Mouse (Mus musculus) midbrain, embryonic 11.5 days (tissue): ENCODE data around the gene Prlr. TPM values are rescaled to one million over a fixed set of nuclear protein-coding genes. Genes with fewer than 3 reads are reported as not detected.

ENCODE experiments used
- ATAC-seq: fragments of 200-750 bp; cut with Nextera tagmentation; 2 replicates; pipeline ENCODE4 v1.8.0; 2017; ENCODE audit warnings: moderate TSS enrichment, moderate library complexity; ENCODE audit not compliant: low FRiP score
- DNase-seq: peaks from one replicate; pipeline ENCODE4 v3.0.0; 2015; ENCODE audit warnings: low spot score; ENCODE audit errors: missing footprints
- H3K27ac ChIP-seq: fragments of 300-500 bp; sonication (generic); 2 replicates; pipeline ENCODE4 v1.5.1; 2014; ENCODE audit warnings: low read depth, low read length
- H3K27me3 ChIP-seq: fragments of 300-500 bp; sonication (generic); 2 replicates; pipeline ENCODE4 v1.6.1; 2014; ENCODE audit warnings: mild to moderate bottlenecking, low read length, moderate library complexity, mixed read lengths; ENCODE audit not compliant: control insufficient read depth, insufficient read depth
- H3K36me3 ChIP-seq: fragments of 300-500 bp; sonication (generic); 2 replicates; pipeline ENCODE4 v1.6.1; 2014; ENCODE audit warnings: mild to moderate bottlenecking, low read length, moderate library complexity, mixed read lengths; ENCODE audit not compliant: control insufficient read depth, insufficient read depth
- H3K4me1 ChIP-seq: fragments of 300-500 bp; sonication (generic); 2 replicates; pipeline ENCODE4 v1.6.1; 2014; ENCODE audit warnings: low read length; ENCODE audit not compliant: control insufficient read depth, insufficient read depth
- H3K4me2 ChIP-seq: fragments of 300-500 bp; sonication (generic); 2 replicates; pipeline ENCODE4 v1.6.1; 2014; ENCODE audit warnings: mild to moderate bottlenecking, moderate library complexity
- H3K4me3 ChIP-seq: fragments of 300-500 bp; sonication (generic); 2 replicates; pipeline ENCODE4 v1.5.1; 2014; ENCODE audit warnings: low read depth, low read length
- H3K9ac ChIP-seq: fragments of 300-500 bp; sonication (generic); 2 replicates; pipeline ENCODE4 v1.6.1; 2014; ENCODE audit warnings: low read length
- H3K9me3 ChIP-seq: fragments of 300-500 bp; sonication (generic); 2 replicates; pipeline ENCODE4 v1.6.1; 2016; ENCODE audit warnings: low read length; ENCODE audit not compliant: control insufficient read depth
- WGBS: fragments of 180-500 bp; shearing (Covaris S2); extraction: QIAGEN DNeasy Blood & Tissue Kit; methylation state at CpG from one replicate; pipeline ENCODE4 v1.1.7; 2014; 5-methylcytosine and 5-hydroxymethylcytosine counted together
- polyA plus RNA-seq: library from polyadenylated mRNA; unstranded; fragments of >200 nt; fragmentation: Nextera tagmentation; extraction: Ambion mirVana; gene quantifications from 2 replicates; pipeline ENCODE4 v1.2.1, GENCODE M21; 2014

Prlr gene
- polyA plus RNA-seq, 1 experiment from 2014 or later, result 0.23 TPM

DNA sequence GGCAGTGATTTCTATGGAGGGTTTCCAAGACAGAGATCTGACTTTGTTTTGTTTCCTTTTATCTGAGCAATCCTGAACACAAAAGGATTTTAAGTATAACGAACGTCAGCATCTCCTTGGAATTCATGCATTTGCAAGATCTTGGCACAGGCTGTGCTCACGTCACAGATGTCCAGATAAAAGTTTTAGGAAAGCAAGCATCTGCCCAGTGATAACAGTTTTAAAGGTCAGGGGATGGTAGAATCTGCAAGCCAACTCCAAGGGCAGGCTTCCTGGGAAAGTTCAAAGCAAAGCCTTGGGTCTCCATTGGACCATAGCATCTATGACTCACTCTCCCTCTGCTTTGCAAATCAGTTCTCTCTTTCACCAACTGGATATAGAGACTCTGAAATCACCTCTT is 153.6 kb downstream of the Prlr start:
- WGBS, result 84% methylated on average over 3 of the region's 3 CpGs
- DNase-seq (no peak), ATAC-seq (no peak)
- H3K27ac ChIP-seq, result no peak overlapping the region
- no peaks in the 10 kb centered on the region for H3K36me3 ChIP-seq
- no peaks in the 10 kb centered on the region for H3K4me1 ChIP-seq
- no peak overlapping the region for H3K4me2 ChIP-seq
- H3K27me3 ChIP-seq, result no peaks in the 10 kb centered on the region
- H3K9me3 ChIP-seq, result no peaks in the 10 kb centered on the region
- no peak overlapping the region for H3K9ac ChIP-seq
- H3K4me3 ChIP-seq, result no peak overlapping the region

GRCm38 (mm10) chr15:10332566-10332965 is 155.5 kb downstream of the Prlr start:
- DNase-seq, result no peak
- Histone ChIP-seq H3K4me1 (no peaks in the 10 kb centered on the region), H3K27me3 (no peaks in the 10 kb centered on the region), H3K4me2 (no peak overlapping the region), H3K4me3 (no peak overlapping the region), H3K9ac (no peak overlapping the region), H3K36me3 (no peaks in the 10 kb centered on the region), H3K9me3 (no peaks in the 10 kb centered on the region), H3K27ac (no peak overlapping the region)
- no peak for ATAC-seq
- 85% methylated on average over 1 of the region's 1 CpGs for WGBS

GRCm38 (mm10) chr15:10338606-10339005 is 161.6 kb downstream of the Prlr start:
- H3K4me3 ChIP-seq, result no peak overlapping the region
- no peaks in the 10 kb centered on the region for H3K27me3 ChIP-seq
- H3K9ac ChIP-seq, result no peak overlapping the region

GRCm38 (mm10) chr15:10347044-10347443 is 170.0 kb downstream of the Prlr start:
- H3K27me3 ChIP-seq, result no peaks in the 10 kb centered on the region
- no peak for ATAC-seq
- no peaks in the 10 kb centered on the region for H3K9me3 ChIP-seq
- 87% methylated on average over 6 of the region's 6 CpGs for WGBS
- no peaks in the 10 kb centered on the region for H3K36me3 ChIP-seq
- no peak overlapping the region for H3K9ac ChIP-seq
- H3K4me3 ChIP-seq, result no peak overlapping the region
- H3K4me2 ChIP-seq, result no peak overlapping the region
- H3K4me1 ChIP-seq, result no peaks in the 10 kb centered on the region
- DNase-seq, result no peak
- no peak overlapping the region for H3K27ac ChIP-seq

More at GRCm38 (mm10) chr15:10338606-10339005, 161.6 kb downstream of the Prlr start:
- no peaks in the 10 kb centered on the region for H3K9me3 ChIP-seq
- no peak overlapping the region for H3K27ac ChIP-seq
- H3K36me3 ChIP-seq, result no peaks in the 10 kb centered on the region
- DNase-seq, result no peak
- 80% methylated on average over 3 of the region's 3 CpGs for WGBS
- ATAC-seq, result no peak
- no peaks in the 10 kb centered on the region for H3K4me1 ChIP-seq
- H3K4me2 ChIP-seq, result no peak overlapping the region

DNA sequence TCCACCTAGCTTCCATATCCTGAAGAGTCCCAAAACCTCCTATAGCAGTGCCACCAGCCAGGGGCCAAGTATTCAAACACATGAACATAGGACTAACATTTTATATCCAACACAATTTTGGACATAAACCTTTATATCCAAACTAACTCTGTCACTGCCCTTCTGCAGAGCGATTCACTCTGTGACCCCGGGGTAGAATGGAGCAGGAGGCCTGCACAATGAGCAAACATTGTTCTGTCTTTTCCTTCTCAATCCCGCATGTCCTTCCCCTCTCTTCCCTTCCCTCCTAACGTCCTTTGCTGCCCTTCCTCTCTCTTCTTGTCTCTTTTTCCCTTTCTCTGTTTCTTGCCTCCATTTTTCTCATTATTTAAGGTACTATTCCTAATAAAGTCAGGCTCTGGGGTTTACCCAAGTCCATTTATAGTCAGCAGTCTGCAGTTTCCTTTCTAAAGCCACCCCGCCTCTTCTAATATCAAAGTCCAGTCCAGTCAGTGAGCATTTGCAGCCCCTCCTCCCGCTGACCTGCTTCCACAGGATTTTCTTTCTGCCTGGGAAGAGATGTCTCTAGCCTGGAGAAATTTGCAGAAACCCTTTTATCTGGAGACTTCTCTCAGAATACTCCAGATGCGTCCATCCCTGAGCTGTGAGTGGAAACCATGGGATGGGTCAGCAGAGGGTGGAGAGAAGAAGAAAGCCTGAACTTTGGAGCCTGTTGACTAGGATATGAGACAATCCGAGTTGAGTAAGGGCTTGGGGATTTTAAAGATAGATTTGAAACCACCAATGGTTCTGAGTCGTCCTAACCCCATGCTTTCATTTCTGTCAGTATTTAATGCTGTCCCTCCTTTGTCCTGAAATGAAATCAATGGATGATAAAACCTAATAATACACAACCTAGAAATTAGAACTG is 181.3 kb downstream of the Prlr start, which contains the start of gene Agxt2:
Gene Agxt2, plus strand, starts transcription at position 494 of the 910 bp plus-strand sequence.
- no peak within 1 kb of the TSS for H3K4me3 ChIP-seq
- H3K27ac ChIP-seq, result no peak within 1 kb of the TSS
- no peaks in the 10 kb centered on the region for H3K36me3 ChIP-seq
- H3K4me2 ChIP-seq, result no peak within 1 kb of the TSS
- H3K9me3 ChIP-seq, result no peaks in the 10 kb centered on the region
- no peak within 1 kb of the TSS for H3K9ac ChIP-seq
- DNase-seq (peak; percentile 72), ATAC-seq (no peak)
- WGBS, result 80% methylated on average over 9 of the region's 9 CpGs
- H3K4me1 ChIP-seq, result no peaks in the 10 kb centered on the region
- no peaks in the 10 kb centered on the region for H3K27me3 ChIP-seq

DNA sequence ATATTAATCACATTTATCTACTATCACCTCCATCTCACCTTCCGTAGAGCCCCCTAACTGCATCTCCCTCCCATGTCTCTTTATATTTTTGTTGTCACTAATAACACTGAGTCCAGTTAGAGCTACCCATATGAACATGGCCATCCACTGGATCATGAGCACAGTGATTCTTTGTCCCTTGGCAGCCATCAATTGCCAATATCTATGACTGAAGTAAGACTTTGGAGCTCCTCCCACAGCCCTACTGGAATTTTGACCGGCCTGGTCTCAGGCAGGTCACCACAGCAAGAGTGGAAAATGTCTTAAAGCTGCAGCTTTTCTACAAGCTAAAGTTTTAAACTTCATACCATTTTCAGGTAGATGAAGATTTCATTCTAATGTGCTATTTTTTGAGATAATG is 189.3 kb downstream of the Prlr start:
- no peaks in the 10 kb centered on the region for H3K36me3 ChIP-seq
- no peaks in the 10 kb centered on the region for H3K27me3 ChIP-seq
- DNase-seq (no peak), ATAC-seq (no peak)
- H3K9ac ChIP-seq, result no peak overlapping the region
- no peaks in the 10 kb centered on the region for H3K9me3 ChIP-seq
- 93% methylated on average over 2 of the region's 2 CpGs for WGBS
- H3K4me1 ChIP-seq, result no peaks in the 10 kb centered on the region
- H3K4me3 ChIP-seq, result no peak overlapping the region
- no peak overlapping the region for H3K27ac ChIP-seq
- no peak overlapping the region for H3K4me2 ChIP-seq

DNA sequence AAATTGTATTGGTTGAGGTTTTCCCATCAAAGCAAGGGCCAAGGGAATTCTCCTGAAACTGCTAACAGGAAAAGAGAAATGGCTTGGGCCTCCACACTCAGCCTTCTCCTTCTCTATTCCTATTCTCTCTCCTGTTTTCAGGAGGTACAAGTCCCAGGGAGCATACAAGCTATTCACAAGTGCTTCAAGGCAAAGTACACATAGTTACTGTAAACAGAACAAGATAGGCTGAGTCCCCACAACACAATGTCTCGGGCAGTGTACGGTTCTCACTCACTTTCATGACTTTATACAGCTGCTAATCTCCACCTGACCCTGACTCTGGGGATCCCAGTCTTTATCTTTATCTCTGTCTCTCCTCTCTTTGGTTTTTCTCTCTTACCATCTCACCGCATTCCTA is 198.4 kb downstream of the Prlr start:
- Histone ChIP-seq H3K27ac (no peak overlapping the region), H3K4me2 (no peak overlapping the region), H3K27me3 (no peaks in the 10 kb centered on the region), H3K36me3 (no peaks in the 10 kb centered on the region), H3K4me1 (no peaks in the 10 kb centered on the region), H3K9ac (no peak overlapping the region), H3K4me3 (no peak overlapping the region), H3K9me3 (no peaks in the 10 kb centered on the region)
- no peak for ATAC-seq
- no peak for DNase-seq
- 78% methylated on average over 3 of the region's 3 CpGs for WGBS

GRCm38 (mm10) chr15:10378338-10378959 is 201.4 kb downstream of the Prlr start:
- Histone ChIP-seq H3K4me3 (no peak overlapping the region), H3K9me3 (no peaks in the 10 kb centered on the region), H3K36me3 (no peaks in the 10 kb centered on the region), H3K9ac (no peak overlapping the region), H3K27ac (no peak overlapping the region), H3K4me2 (no peak overlapping the region), H3K4me1 (no peaks in the 10 kb centered on the region), H3K27me3 (no peaks in the 10 kb centered on the region)
- ATAC-seq (no peak), DNase-seq (no peak)
- 84% methylated on average over 4 of the region's 4 CpGs for WGBS

- Histone ChIP-seq H3K4me2 (no peak overlapping the region), H3K36me3 (no peaks in the 10 kb centered on the region), H3K27me3 (no peaks in the 10 kb centered on the region), H3K9ac (no peak overlapping the region), H3K27ac (no peak overlapping the region), H3K4me3 (no peak overlapping the region), H3K9me3 (no peaks in the 10 kb centered on the region), H3K4me1 (no peaks in the 10 kb centered on the region)
- ATAC-seq (no peak), DNase-seq (no peak)
- WGBS, result 96% methylated on average over 3 of the region's 3 CpGs
Observed at GRCm38 (mm10) chr15:10379757-10380458, 202.9 kb downstream of the Prlr start.
